Mouse (Mus musculus) fat pad, adult 2 months (tissue): ENCODE measurements around the gene Optn.

Source experiments
- DNase-seq: peaks from one replicate; pipeline ENCODE4 v3.0.0-alpha.2; 2011; ENCODE audit warnings: low read depth, low spot score; ENCODE audit errors: extremely low read depth

Gene Optn

GRCm38 (mm10) chr2:5062496-5063298 is 1.2 kb downstream of the Optn start:
- no peak for DNase-seq

- DNase-seq = no peak
These were observed 2.6 kb downstream of the Optn start for GRCm38 (mm10) chr2:5061133-5061708.

- no peak for DNase-seq
These were observed 3.9 kb downstream of the Optn start for GRCm38 (mm10) chr2:5059997-5060396.

- DNase-seq = no peak
These were observed 5.4 kb downstream of the Optn start for GRCm38 (mm10) chr2:5058436-5058835.

GRCm38 (mm10) chr2:5050562-5050961 is 13.3 kb downstream of the Optn start:
- no peak for DNase-seq

GRCm38 (mm10) chr2:5047016-5047415 is 16.8 kb downstream of the Optn start:
- no peak for DNase-seq

GRCm38 (mm10) chr2:5045269-5045965 is 18.4 kb downstream of the Optn start:
- DNase-seq = no peak

- no peak for DNase-seq
These were observed 19.5 kb downstream of the Optn start for GRCm38 (mm10) chr2:5044321-5044720.

- DNase-seq = no peak
These were observed 20.4 kb downstream of the Optn start for GRCm38 (mm10) chr2:5043476-5043761.

GRCm38 (mm10) chr2:5042616-5043475 is 21.0 kb downstream of the Optn start:
- DNase-seq = no peak

- DNase-seq = no peak
These were observed 22.0 kb downstream of the Optn start for GRCm38 (mm10) chr2:5041854-5042253.

GRCm38 (mm10) chr2:5040281-5041161 is 23.3 kb downstream of the Optn start:
- no peak for DNase-seq

GRCm38 (mm10) chr2:5039350-5040170 is 24.3 kb downstream of the Optn start:
- no peak for DNase-seq

GRCm38 (mm10) chr2:5038320-5038719 is 25.5 kb downstream of the Optn start:
- no peak for DNase-seq

- no peak for DNase-seq
These were observed 26.5 kb downstream of the Optn start for GRCm38 (mm10) chr2:5037390-5037789.

- DNase-seq = no peak
These were observed 27.3 kb downstream of the Optn start for GRCm38 (mm10) chr2:5036411-5037076.

- no peak for DNase-seq
These were observed 28.6 kb downstream of the Optn start for GRCm38 (mm10) chr2:5035241-5035640.

- no peak for DNase-seq
These were observed 29.1 kb downstream of the Optn start for GRCm38 (mm10) chr2:5034801-5035200.
